ENCODE assay signal across 9 mouse cellular contexts in the genomic region with DNA sequence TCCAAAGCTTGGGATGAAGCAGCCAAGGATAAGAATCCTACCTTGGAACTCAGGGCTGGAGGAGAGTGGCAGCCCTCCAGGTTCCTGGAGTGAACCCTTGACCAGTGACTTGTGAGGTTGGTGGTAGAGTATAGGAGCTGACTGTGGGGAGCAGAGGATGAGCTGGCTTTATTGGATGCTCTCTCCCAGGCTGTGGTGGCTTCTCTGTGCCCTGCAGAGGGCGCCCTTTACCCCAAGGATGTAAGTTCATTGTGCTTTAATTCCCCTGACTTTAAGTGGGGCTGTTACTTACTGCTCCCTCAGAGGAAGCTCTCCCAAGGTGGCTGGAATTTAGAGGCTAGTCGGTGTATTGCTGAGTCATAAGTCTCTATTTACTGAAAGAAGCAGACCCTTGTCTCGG. TPM values are rescaled to one million over a fixed set of nuclear protein-coding genes. Genes with fewer than 3 reads are reported as not detected.
DNase-seq lines count a peak whose midpoint lies in the region; ATAC-seq and TF ChIP-seq lines count a peak whose summit lies in the region.
"Had no signal": no experiment of that assay in that cellular context is flagged by ENCODE, and none has a peak within 500 bp of the region (broad histone marks: within the 10 kb centered on the region; RNA-seq: fewer than 3 reads in every experiment).

No protein-coding gene starts in this region.

- TF ChIP-seq POLR2A in liver, adult 2 months (IDR thresholded peaks at IDR 0.05; ENCODE audit: extremely low read depth, insufficient read depth, low read length) = no peak

- no peak overlapping the region for H3K27ac ChIP-seq in hindbrain, embryonic 10.5 days
- no peak overlapping the region for H3K27ac ChIP-seq in hindbrain, embryonic 12.5 days
- no peak overlapping the region for H3K27ac ChIP-seq in liver, adult 2 months (replicated peaks; ENCODE audit: insufficient read depth, low read depth, low read length)
- H3K27ac ChIP-seq: limb, embryonic 12.5 days had no signal

- peaks cover 13% of the 10 kb centered on the region; the same call in 1 of the 2 replicates for H3K36me3 ChIP-seq in hindbrain, embryonic 10.5 days
- no peaks in the 10 kb centered on the region for H3K36me3 ChIP-seq in hindbrain, embryonic 12.5 days
- no peaks in the 10 kb centered on the region for H3K36me3 ChIP-seq in liver, adult 2 months (ENCODE audit: control insufficient read depth, insufficient read depth, low read length)

- H3K27me3 ChIP-seq in hindbrain, embryonic 10.5 days (ENCODE audit: insufficient read depth, poor library complexity, severe bottlenecking) = no peaks in the 10 kb centered on the region
- no peaks in the 10 kb centered on the region for H3K27me3 ChIP-seq in hindbrain, embryonic 12.5 days
- no peaks in the 10 kb centered on the region for H3K27me3 ChIP-seq in liver, adult 2 months (ENCODE audit: control insufficient read depth, insufficient read depth, low read length)
- H3K27me3 ChIP-seq: limb, embryonic 12.5 days had no signal

- no peaks in the 10 kb centered on the region for H3K9me3 ChIP-seq in hindbrain, embryonic 10.5 days
- no peaks in the 10 kb centered on the region for H3K9me3 ChIP-seq in hindbrain, embryonic 12.5 days (replicated peaks)
- H3K9me3 ChIP-seq: limb, embryonic 12.5 days had no signal

- H3K4me2 ChIP-seq in hindbrain, embryonic 12.5 days (replicated peaks) = no peak overlapping the region
- H3K4me2 ChIP-seq: limb, embryonic 12.5 days had no signal

- TF ChIP-seq CTCF in liver, adult 2 months (IDR thresholded peaks at IDR 0.05; ENCODE audit: low read depth, low read length) = peak; percentile 93

- WGBS in hindbrain, embryonic 10.5 days = 54% methylated on average over 3 of the region's 3 CpGs
- 56% methylated on average over 3 of the region's 3 CpGs for WGBS in hindbrain, embryonic 12.5 days
- 36% methylated on average over 3 of the region's 3 CpGs for WGBS in liver, adult 2 months

- no peaks in the 10 kb centered on the region for H3K79me2 ChIP-seq in liver, adult 2 months (ENCODE audit: control insufficient read depth, insufficient read depth, low read length)

- no peak overlapping the region for H3K4me3 ChIP-seq in hindbrain, embryonic 10.5 days
- H3K4me3 ChIP-seq in hindbrain, embryonic 12.5 days = no peak overlapping the region
- H3K4me3 ChIP-seq in liver, adult 2 months (ENCODE audit: insufficient read depth, low read depth, low read length) = no peak overlapping the region
- H3K4me3 ChIP-seq: limb, embryonic 12.5 days had no signal

- no peaks in the 10 kb centered on the region for H3K4me1 ChIP-seq in hindbrain, embryonic 10.5 days (replicated peaks)
- H3K4me1 ChIP-seq in hindbrain, embryonic 12.5 days = peaks cover 10% of the 10 kb centered on the region; the same call in 1 of the 2 replicates
- no peaks in the 10 kb centered on the region; the same call in 1 of the 2 replicates for H3K4me1 ChIP-seq in liver, adult 2 months (ENCODE audit: control insufficient read depth, insufficient read depth, low read length)

- no peak for ATAC-seq in hindbrain, embryonic 12.5 days (ENCODE audit: low FRiP score)
- peak; percentile 86 for ATAC-seq in inflammation-experienced regulatory T-cells, adult 6 months

- DNase-seq in hindbrain, embryonic 10.5 days (ENCODE audit: low spot score) = peak; percentile 15
- DNase-seq in adrenal gland, postnatal 14 days = peak; percentile 82
- peak; percentile 21 for DNase-seq in embryo, embryonic 9.5 days (ENCODE audit: extremely low spot score)
- peak; percentile 62 for DNase-seq in liver, adult 2 months (ENCODE audit: extremely low read depth, low read depth, low spot score)
- peak; percentile 50 for DNase-seq in ovary, postnatal 14 days (ENCODE audit: low spot score)
- peak; percentile 85 for DNase-seq in thymus, postnatal 25 days

- H3K9ac ChIP-seq in hindbrain, embryonic 12.5 days = no peak overlapping the region
- H3K9ac ChIP-seq in liver, adult 2 months (ENCODE audit: low read depth, low read length) = no peak overlapping the region
- H3K9ac ChIP-seq: limb, embryonic 12.5 days had no signal

RNA-seq across cellular contexts. Expression of gene Evl, which starts 58.6 kb away (rescaled TPM):
- 59.1 and 75.2 TPM in 2 replicates for polyA plus RNA-seq in hindbrain, embryonic 10.5 days (2016; fragmentation: Nextera tagmentation; extraction: Ambion mirVana)
- polyA plus RNA-seq in hindbrain, embryonic 12.5 days (2016; fragmentation: Nextera tagmentation; extraction: Ambion mirVana) = 134 and 147 TPM in 2 replicates
- total RNA-seq in adrenal gland, postnatal 14 days (2021) = 67.3 and 107 TPM in 2 replicates
- 100 to 1,000 TPM; 124 to 306 (median 304) TPM for polyA plus RNA-seq in inflammation-experienced regulatory T-cells, adult 6 months (2017; shearing (Covaris generic))
- total RNA-seq in liver, adult 2 months (2014; rRNA removed) = 5.3 and 6.1 TPM in 2 replicates
- polyA plus RNA-seq in liver, adult 2 months (2012; rRNA removed) = 6.0 and 6.9 TPM in 2 replicates

Comparison
In these comparisons a context has a peak if more than half of its experiments do, and no peak if none do; other contexts are left out.
1. DNase-seq: peak in every context shown above with its lines; median percentile 85 in thymus, postnatal 25 days; 82 in adrenal gland, postnatal 14 days; 62 in liver, adult 2 months; 50 in ovary, postnatal 14 days; 21 in embryo, embryonic 9.5 days; 15 in hindbrain, embryonic 10.5 days.